Mouse (Mus musculus) frontal cortex, postnatal 10 days (tissue): ENCODE results near the gene Uchl3.
A peak's percentile ranks its signal among the peaks of the same experiment; 100 is the strongest.

ENCODE experiments used
- DNase-seq, 2 experiments: peaks; one replicate each; pipeline ENCODE4 v3.0.0; 2022; ENCODE audit warnings: low spot score in 2 of 2, mixed read lengths in 1 of 2

Gene Uchl3

DNA sequence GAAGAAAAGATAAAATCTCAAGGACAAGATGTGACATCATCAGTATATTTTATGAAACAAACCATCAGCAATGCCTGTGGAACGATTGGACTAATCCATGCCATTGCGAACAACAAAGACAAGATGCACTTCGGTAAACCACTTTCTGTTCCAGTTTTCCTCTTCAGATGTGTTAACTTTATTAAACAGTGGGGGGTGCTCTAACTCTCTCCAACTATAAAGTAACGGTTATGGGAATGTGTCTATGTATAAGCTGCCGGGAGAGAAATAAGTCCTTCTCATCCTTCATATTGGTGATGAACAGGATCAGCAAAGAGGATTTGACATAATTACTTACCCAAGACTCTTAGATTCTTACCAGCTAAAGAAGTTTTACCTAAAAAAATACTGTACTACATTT lies 12.8 kb downstream of the Uchl3 start:
- DNase-seq, result no peak

DNA sequence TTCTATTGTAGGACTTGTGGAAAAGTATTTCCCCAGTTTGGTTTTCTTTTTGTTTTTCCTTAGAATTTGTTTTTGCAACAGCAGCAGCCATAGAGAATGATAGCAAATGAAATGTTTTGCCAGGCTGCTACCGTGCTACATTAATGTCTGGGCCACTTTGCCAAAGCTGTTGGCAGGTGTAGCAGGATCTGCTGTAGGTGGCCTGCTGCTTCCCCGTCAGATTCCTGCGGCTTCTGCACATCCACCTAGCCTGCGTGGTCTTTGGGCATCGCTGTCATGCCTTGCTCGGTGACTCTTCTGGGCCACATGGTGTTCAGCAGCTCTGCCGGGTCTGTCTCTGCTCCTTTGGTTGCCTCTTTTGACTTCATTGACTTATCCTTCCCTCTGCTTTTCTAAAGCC lies 14.9 kb downstream of the Uchl3 start:
- no peak for DNase-seq

- DNase-seq, result no peak
Measured at GRCm38 (mm10) chr14:101672226-101672625, 18.5 kb downstream of the Uchl3 start.

DNA sequence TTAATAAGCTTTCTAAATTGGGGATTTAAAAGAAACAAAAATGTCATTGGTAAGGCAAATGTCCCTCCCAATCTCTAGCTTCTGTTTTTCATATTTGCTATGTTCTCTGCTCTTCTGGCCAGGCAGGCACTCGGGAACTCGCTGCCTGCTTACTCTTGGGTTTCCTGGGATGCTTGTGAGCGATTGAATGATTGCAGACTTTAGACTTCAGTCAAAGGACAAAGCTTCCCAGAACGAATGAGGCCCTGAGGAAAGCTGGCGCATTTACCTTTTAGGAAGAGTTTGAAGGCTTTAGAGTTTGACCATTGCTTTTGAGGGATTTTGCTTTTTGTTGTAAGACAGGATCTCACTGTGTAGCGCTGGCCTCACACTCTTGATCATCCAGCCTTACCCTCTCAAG lies 33.9 kb downstream of the Uchl3 start:
- DNase-seq, result no peak

DNA sequence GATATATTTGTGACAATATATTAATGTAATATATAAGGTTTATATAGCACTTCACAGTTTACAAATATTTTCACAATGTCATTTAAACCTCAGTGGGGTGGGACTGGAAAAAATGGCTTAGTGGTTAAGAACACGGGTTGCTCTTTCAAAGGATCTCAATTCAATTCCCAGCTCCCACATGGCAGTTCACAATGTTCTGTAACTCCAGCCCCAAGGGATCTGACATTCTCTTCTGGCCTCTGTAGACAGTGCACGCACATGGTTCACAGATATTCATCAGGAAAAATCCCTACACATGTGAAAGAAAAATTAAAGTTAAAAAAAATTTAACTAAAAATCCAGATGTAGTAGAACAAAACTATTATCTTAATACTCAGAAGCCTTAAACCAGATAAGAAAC lies 34.6 kb downstream of the Uchl3 start:
- no peak for DNase-seq

GRCm38 (mm10) chr14:101704479-101704878 lies 50.7 kb downstream of the Uchl3 start:
- no peak for DNase-seq

DNA sequence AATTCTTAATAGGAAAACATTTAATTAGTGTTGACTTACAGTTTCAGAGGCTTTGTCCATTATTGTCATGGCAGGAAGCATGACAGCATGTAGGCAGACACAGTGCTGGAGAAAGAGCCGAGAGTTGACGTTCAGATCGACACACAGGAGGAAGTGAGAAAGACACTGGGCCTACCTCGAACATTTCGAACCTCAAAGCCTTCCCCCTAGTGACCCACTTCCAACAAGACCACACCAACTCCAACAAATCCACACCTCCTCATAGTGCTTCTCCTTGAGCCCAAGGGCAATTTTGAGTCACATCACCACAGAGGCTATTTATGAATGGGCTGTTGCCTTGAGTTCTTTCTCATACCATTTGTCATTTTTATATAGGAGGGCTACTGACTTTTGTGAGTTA lies 53.3 kb downstream of the Uchl3 start:
- DNase-seq, result no peak

DNA sequence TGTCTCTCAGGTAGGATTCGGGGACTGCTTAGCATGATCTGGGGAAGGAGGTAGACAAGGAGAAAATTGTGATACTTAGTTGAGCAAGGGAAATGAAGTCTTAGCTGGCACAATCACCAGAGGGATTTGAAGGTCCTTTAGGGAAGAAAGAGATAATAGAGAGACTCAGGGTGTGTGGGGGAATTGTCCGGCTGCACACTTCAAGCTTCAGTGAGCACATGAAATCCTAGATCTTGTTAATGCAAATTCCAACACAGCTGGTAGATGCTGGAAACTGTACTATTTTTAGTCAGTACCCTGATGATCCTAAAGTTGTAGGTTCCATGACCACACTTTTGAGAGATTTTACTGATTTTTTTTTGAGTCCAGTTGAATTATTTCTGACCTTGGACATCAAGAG lies 60.6 kb downstream of the Uchl3 start:
- no peak for DNase-seq

DNA sequence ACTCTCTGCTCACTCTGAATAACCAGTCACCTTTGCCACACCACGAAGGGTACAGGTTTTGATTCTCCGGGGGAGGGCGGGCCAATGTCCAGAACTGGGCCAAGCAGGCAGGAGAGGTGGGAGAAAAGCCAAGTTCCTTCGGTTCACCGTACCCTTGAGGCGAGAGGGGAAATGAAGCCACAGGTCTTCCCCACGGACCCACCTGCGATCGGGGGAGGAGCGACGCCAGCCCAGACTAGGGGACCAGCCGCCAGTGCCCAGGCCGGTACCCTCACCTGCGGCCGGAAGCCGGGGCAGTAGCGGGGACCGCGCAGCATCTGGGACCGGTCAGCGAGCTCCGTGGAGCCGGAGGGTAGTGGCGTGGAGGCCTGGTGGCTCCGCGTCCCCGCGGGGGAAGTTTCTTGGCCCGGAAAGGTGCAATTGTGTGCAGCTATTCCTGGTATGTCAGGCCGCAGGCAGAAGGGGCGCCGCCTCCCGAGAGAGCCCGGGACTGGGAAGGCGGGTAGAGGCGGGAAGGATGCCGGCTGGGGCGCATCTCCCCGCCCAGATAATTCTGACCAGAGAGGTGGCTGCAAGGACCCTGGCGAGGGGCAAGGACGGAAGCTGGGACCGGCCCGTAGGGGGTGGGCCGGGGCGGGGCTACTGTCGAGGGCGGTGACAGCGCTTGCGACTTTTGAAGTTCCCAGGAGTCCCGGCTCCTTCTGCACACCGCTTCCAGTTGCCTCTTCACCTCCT lies 75.6 kb downstream of the Uchl3 start, which contains the start of the genes Gm9922 and Lmo7:
Gene Gm9922, minus strand, starts transcription at position 578 of the 735 bp plus-strand sequence.
Gene Lmo7, plus strand, starts transcription at position 721 of the 735 bp plus-strand sequence.
- peak; percentile 6 to 20 for DNase-seq

- no peak for DNase-seq
Measured at GRCm38 (mm10) chr14:101729972-101730692, 76.4 kb downstream of the Uchl3 start.

DNA sequence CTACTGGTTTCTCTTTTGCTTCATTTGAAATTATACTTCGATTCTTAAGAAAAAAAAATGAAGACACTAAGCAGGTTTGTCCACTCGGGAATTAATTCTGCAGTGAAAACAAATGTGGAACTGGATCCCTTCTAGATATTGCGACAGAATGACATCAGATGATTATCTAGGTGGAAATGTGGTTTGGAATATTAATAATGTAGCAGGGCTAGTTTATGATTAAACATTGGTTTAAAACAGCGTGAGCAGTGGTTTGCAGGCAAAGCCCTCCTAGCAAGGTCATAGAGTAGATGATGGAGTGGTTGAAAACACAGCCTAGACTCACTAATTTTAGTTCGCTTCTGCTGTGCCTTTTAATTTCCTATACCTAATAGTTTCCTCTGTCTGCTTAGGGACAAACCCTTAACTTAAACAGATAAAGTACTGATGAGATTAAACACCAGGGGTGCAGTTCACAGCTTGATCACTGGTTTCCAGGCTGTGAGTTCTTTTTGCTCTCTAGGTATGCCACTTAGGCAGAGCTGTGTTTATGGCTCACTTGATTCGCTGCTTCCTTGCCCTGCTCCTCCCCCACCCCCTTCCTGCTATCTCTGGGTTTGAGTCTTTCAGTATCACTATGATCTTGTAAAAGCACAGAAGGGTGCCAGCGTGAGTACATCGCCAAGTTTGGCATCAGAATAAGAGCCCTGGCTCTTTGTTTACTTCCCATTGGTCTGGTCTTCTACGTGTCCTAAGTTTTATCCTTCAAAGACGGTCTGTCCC lies 80.0 kb downstream of the Uchl3 start:
- DNase-seq, result no peak

- no peak for DNase-seq
Measured at GRCm38 (mm10) chr14:101737501-101737900, 83.7 kb downstream of the Uchl3 start.
